Mouse (Mus musculus) ES-E14 (cell line): ENCODE data around the gene Gpr132. TPM values are rescaled to one million over a fixed set of nuclear protein-coding genes. Genes with fewer than 3 reads are reported as not detected.

Experiments used
- DNase-seq: peaks from one replicate; pipeline ENCODE4 v3.0.0-alpha.2; 2013; ENCODE audit warnings: low read depth, low spot score
- H3K27ac ChIP-seq: 2 replicates; pipeline ENCODE4 v1.5.1; 2012; ENCODE audit warnings: low read depth, mild to moderate bottlenecking, low read length, moderate library complexity, mixed read lengths; ENCODE audit not compliant: poor library complexity, insufficient read depth, severe bottlenecking
- H3K36me3 ChIP-seq: 2 replicates; pipeline ENCODE4 v1.6.1; 2012; ENCODE audit warnings: mild to moderate bottlenecking, low read length, moderate library complexity, mixed read lengths; ENCODE audit not compliant: control insufficient read depth, poor library complexity, insufficient read depth, severe bottlenecking
- H3K4me1 ChIP-seq, 2 experiments: fragments of 150-350 bp in 1 of 2; sonication (generic) in 1 of 2; 2 replicates each; pipeline ENCODE4 v1.6.1; 2012; ENCODE audit warnings: low read length in 2 of 2, mild to moderate bottlenecking in 1 of 2, mixed read lengths in 1 of 2; ENCODE audit not compliant: control insufficient read depth in 2 of 2, insufficient read depth in 2 of 2, poor library complexity in 1 of 2
- H3K4me3 ChIP-seq, 2 experiments: fragments of 150-350 bp in 1 of 2; sonication (generic) in 1 of 2; 2 replicates each; pipeline ENCODE4 v1.5.1; 2012; ENCODE audit warnings: low read length in 2 of 2, low read depth in 1 of 2, mild to moderate bottlenecking in 1 of 2, mixed read lengths in 1 of 2; ENCODE audit not compliant: insufficient read depth in 1 of 2, poor library complexity in 1 of 2, severe bottlenecking in 1 of 2
- H3K9ac ChIP-seq: 2 replicates; pipeline ENCODE4 v1.6.1; 2012; ENCODE audit warnings: low read depth, mild to moderate bottlenecking, low read length, mixed read lengths; ENCODE audit not compliant: poor library complexity, insufficient read depth, severe bottlenecking
- H3K9me3 ChIP-seq: fragments of 150-350 bp; sonication (generic); 2 replicates; pipeline ENCODE4 v1.6.1; 2012; ENCODE audit warnings: low read depth, mild to moderate bottlenecking, low read length; ENCODE audit not compliant: control insufficient read depth, insufficient read depth
- CHD2 ChIP-seq: IDR thresholded peaks from 2 replicates; pipeline ENCODE4 v1.6.1; 2014; ENCODE audit warnings: mild to moderate bottlenecking, low read depth, low read length, inconsistent platforms
- HCFC1 ChIP-seq: IDR thresholded peaks from 2 replicates; pipeline ENCODE4 v1.6.1; 2012; ENCODE audit warnings: low read length, inconsistent platforms, borderline replicate concordance; ENCODE audit not compliant: insufficient read depth
- MAFK ChIP-seq: IDR thresholded peaks from 2 replicates; pipeline ENCODE4 v1.6.1; 2014; ENCODE audit warnings: mild to moderate bottlenecking, low read depth, low read length, inconsistent platforms; ENCODE audit not compliant: insufficient read depth
- ZC3H11A ChIP-seq: IDR thresholded peaks from 2 replicates; pipeline ENCODE4 v1.6.1; 2012; ENCODE audit warnings: low read depth, mild to moderate bottlenecking, inconsistent platforms, low read length, borderline replicate concordance
- ZNF384 ChIP-seq: IDR thresholded peaks from 2 replicates; pipeline ENCODE4 v1.6.1; 2012; ENCODE audit warnings: low read depth, low read length, inconsistent platforms
- in situ Hi-C, 2 experiments: fragments of 600-800 bp; cut with MboI; formaldehyde crosslinking; loops; one replicate each; pipeline ENCODE4 v1.15.1; 2025; ENCODE audit warnings: low sequenced_read_pairs in 2 of 2, inconsistent platforms in 1 of 2; ENCODE audit not compliant: unreplicated experiment in 2 of 2
- total RNA-seq: library from RNA; depleted of rRNA; stranded (reverse); fragments of 300-350 nt; gene quantifications from 2 replicates; pipeline ENCODE4 v1.2.3, GENCODE M21; 2012

Gene Gpr132
- total RNA-seq, 1 experiment = 0.36 TPM

DNA sequence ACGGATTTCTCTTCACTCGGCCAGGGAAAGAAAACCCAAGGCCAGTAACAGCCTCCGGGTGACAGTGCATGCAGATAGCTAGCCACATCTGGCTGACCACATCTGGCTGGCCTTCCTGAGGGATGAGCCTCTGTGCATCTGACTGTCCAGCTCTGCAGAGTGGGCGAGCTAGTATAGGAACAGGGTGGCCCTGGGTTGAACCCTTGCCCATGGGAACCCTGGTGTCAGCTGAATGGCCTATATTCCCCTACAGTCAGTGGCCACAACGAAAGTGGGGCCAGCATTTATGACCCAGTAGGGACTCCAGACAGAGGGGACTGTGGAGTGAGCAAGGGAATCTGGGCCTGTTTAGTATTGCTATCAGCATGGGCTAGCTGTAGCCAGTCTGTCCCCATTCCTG, 37.0 kb upstream of the Gpr132 start:
- Histone ChIP-seq H3K27ac (no peak overlapping the region), H3K9ac (no peak overlapping the region), H3K4me3 (no peak overlapping the region), H3K9me3 (no peaks in the 10 kb centered on the region), H3K36me3 (peaks cover 6% of the 10 kb centered on the region; the same call in 1 of the 2 replicates), H3K4me1 (no peaks in the 10 kb centered on the region)
- no peak for TF ChIP-seq ZC3H11A
- TF ChIP-seq ZNF384 = no peak
- TF ChIP-seq MAFK = no peak
- TF ChIP-seq HCFC1 = no peak
- TF ChIP-seq CHD2 = no peak
- in situ Hi-C loops = no loop called here
- DNase-seq = no peak

GRCm38 (mm10) chr12:112903941-112904340, 35.9 kb upstream of the Gpr132 start:
- in situ Hi-C loops = no loop called here
- Histone ChIP-seq H3K27ac (no peak overlapping the region), H3K36me3 (peaks cover 3% of the 10 kb centered on the region; the same call in 1 of the 2 replicates), H3K9ac (no peak overlapping the region), H3K4me1 (no peaks in the 10 kb centered on the region), H3K9me3 (no peaks in the 10 kb centered on the region), H3K4me3 (no peak overlapping the region)
- no peak for DNase-seq
- TF ChIP-seq ZC3H11A (no peak), CHD2 (no peak), MAFK (no peak), ZNF384 (no peak), HCFC1 (no peak)

GRCm38 (mm10) chr12:112900641-112901040, 32.6 kb upstream of the Gpr132 start:
- H3K27ac ChIP-seq = no peak overlapping the region
- H3K36me3 ChIP-seq = no peaks in the 10 kb centered on the region
- no peak for TF ChIP-seq HCFC1
- TF ChIP-seq ZNF384 = no peak
- TF ChIP-seq ZC3H11A = no peak
- no peak for TF ChIP-seq MAFK
- no peak for TF ChIP-seq CHD2
- H3K4me1 ChIP-seq = no peaks in the 10 kb centered on the region
- in situ Hi-C loops = no loop called here
- no peak overlapping the region for H3K4me3 ChIP-seq
- H3K9ac ChIP-seq = no peak overlapping the region
- no peak for DNase-seq
- H3K9me3 ChIP-seq = no peaks in the 10 kb centered on the region

- H3K4me1 ChIP-seq = no peaks in the 10 kb centered on the region
- H3K4me3 ChIP-seq = no peak overlapping the region
- DNase-seq = no peak
- no peak overlapping the region for H3K9ac ChIP-seq
- TF ChIP-seq ZC3H11A (no peak), MAFK (no peak), ZNF384 (no peak), CHD2 (no peak), HCFC1 (no peak)
- H3K36me3 ChIP-seq = no peaks in the 10 kb centered on the region
- H3K9me3 ChIP-seq = no peaks in the 10 kb centered on the region
- in situ Hi-C loops = no loop called here
- H3K27ac ChIP-seq = no peak overlapping the region
Observed at GRCm38 (mm10) chr12:112898960-112899359, 30.9 kb upstream of the Gpr132 start.

DNA sequence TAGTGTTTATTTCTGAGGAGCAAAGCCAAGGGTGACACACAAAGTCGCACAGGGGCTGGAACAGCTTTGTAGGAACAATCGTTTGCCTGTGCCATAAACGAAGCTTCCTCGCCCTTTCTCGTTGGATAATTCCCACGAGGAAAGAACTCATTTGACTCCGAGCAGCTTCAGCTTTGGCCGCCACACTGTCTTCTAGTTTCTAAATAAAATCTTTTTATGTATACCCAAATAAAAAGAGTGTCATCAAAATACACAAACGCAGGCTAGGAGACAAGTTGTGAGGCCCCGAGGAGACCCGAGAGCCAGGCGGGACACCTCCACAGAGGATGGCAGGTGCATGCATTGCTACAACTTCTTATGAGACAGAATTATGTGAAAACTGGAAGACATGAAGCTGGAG, 30.3 kb upstream of the Gpr132 start:
- H3K9ac ChIP-seq = no peak overlapping the region
- TF ChIP-seq ZC3H11A (no peak), ZNF384 (no peak), CHD2 (no peak), HCFC1 (no peak), MAFK (no peak)
- H3K4me1 ChIP-seq = no peaks in the 10 kb centered on the region
- no peak overlapping the region for H3K27ac ChIP-seq
- DNase-seq = no peak
- H3K4me3 ChIP-seq = no peak overlapping the region
- no peaks in the 10 kb centered on the region for H3K9me3 ChIP-seq
- in situ Hi-C loops = no loop called here
- no peaks in the 10 kb centered on the region for H3K36me3 ChIP-seq
